Mouse (Mus musculus) liver, embryonic 14.5 days (tissue): ENCODE results near the gene Ptpn14. TPM values are rescaled to one million over a fixed set of nuclear protein-coding genes. Genes with fewer than 3 reads are reported as not detected.

Experiments used
- ATAC-seq: fragments of 200-750 bp; cut with Nextera tagmentation; 2 replicates; pipeline ENCODE4 v1.8.0; 2017; ENCODE audit warnings: moderate number of reproducible peaks, mild to moderate bottlenecking, moderate library complexity; ENCODE audit not compliant: insufficient read depth
- DNase-seq, 3 experiments: peaks; one replicate each; pipeline ENCODE4 v3.0.0-alpha.2; 2012 to 2013; ENCODE audit warnings: low read depth in 3 of 3, low spot score in 3 of 3
- H3K27ac ChIP-seq: fragments of 300-500 bp; sonication (generic); 2 replicates; pipeline ENCODE4 v1.5.1; 2014; ENCODE audit warnings: moderate library complexity, mild to moderate bottlenecking, control low read depth, inconsistent platforms
- H3K27me3 ChIP-seq: fragments of 300-500 bp; sonication (generic); 2 replicates; pipeline ENCODE4 v1.6.1; 2014; ENCODE audit warnings: mild to moderate bottlenecking, low read length, moderate library complexity; ENCODE audit not compliant: control insufficient read depth, insufficient read depth
- H3K36me3 ChIP-seq: fragments of 300-500 bp; sonication (generic); replicated peaks from 2 replicates; pipeline ENCODE4 v1.6.1; 2014; ENCODE audit warnings: low read depth; ENCODE audit not compliant: control insufficient read depth, insufficient read depth
- H3K4me1 ChIP-seq, 2 experiments: fragments of 200-500 bp in 1 of 2; fragments of 300-500 bp in 1 of 2; sonication (generic) in 1 of 2; replicated peaks; 2 replicates each; pipeline ENCODE4 v1.6.1; 2012 to 2014; ENCODE audit warnings: antibody characterized with exemption in 1 of 2, inconsistent platforms in 1 of 2, low read length in 1 of 2; ENCODE audit not compliant: control insufficient read depth in 2 of 2, insufficient read depth in 2 of 2
- H3K4me2 ChIP-seq: fragments of 300-500 bp; sonication (generic); 2 replicates; pipeline ENCODE4 v1.6.1; 2014; ENCODE audit warnings: low read depth, mild to moderate bottlenecking, control low read depth, moderate library complexity
- H3K4me3 ChIP-seq, 2 experiments: fragments of 200-500 bp in 1 of 2; fragments of 300-500 bp in 1 of 2; sonication (generic) in 1 of 2; 2 replicates each; pipeline ENCODE4 v1.5.1; 2012 to 2014; ENCODE audit warnings: low read depth in 2 of 2, low read length in 2 of 2, mild to moderate bottlenecking in 2 of 2, control low read depth in 1 of 2, inconsistent platforms in 1 of 2, moderate library complexity in 1 of 2; ENCODE audit not compliant: insufficient read depth in 1 of 2
- H3K9ac ChIP-seq: fragments of 300-500 bp; sonication (generic); replicated peaks from 2 replicates; pipeline ENCODE4 v1.6.1; 2014; ENCODE audit warnings: mild to moderate bottlenecking, control low read depth, moderate library complexity
- H3K9me3 ChIP-seq: fragments of 300-500 bp; sonication (generic); 2 replicates; pipeline ENCODE4 v1.6.1; 2016; ENCODE audit warnings: low read length, mixed read lengths; ENCODE audit not compliant: control insufficient read depth
- CTCF ChIP-seq: IDR thresholded peaks from 2 replicates; pipeline ENCODE4 v1.5.1; 2016; ENCODE audit warnings: antibody characterized with exemption, low read depth, control low read depth
- EP300 ChIP-seq: IDR thresholded peaks from 2 replicates; pipeline ENCODE4 v1.6.1; 2016; ENCODE audit warnings: antibody characterized with exemption, low read depth
- WGBS: fragments of 180-500 bp; shearing (Covaris S2); extraction: QIAGEN DNeasy Blood & Tissue Kit; methylation state at CpG from one replicate; pipeline ENCODE4 v1.1.7; 2014; ENCODE audit not compliant: insufficient replicate concordance; 5-methylcytosine and 5-hydroxymethylcytosine counted together
- polyA plus RNA-seq, 2 experiments: library from polyadenylated mRNA; depleted of rRNA in 1 of 2; stranded (reverse) in 1 of 2; unstranded in 1 of 2; fragments of >200 nt; fragmentation: Nextera tagmentation in 1 of 2; extraction: Ambion mirVana in 1 of 2; gene quantifications; 2 replicates each; pipeline versions ENCODE4 v1.2.1 to v1.2.3; 2012 to 2014

Ptpn14 gene
- polyA plus RNA-seq, 2 experiments, result 0.22 to 0.50 TPM

GRCm38 (mm10) chr1:189703591-189703990, 24.5 kb upstream of the Ptpn14 start:
- 64% methylated on average over 7 of the region's 7 CpGs for WGBS
- no peak for TF ChIP-seq EP300
- no peak for TF ChIP-seq CTCF
- no peaks in the 10 kb centered on the region for H3K27me3 ChIP-seq
- no peak overlapping the region for H3K4me3 ChIP-seq
- no peak overlapping the region for H3K9ac ChIP-seq
- no peak for ATAC-seq
- no peaks in the 10 kb centered on the region for H3K36me3 ChIP-seq
- H3K4me2 ChIP-seq, result no peak overlapping the region
- no peak overlapping the region for H3K27ac ChIP-seq
- no peak for DNase-seq
- no peaks in the 10 kb centered on the region for H3K9me3 ChIP-seq
- H3K4me1 ChIP-seq, result no peaks in the 10 kb centered on the region

GRCm38 (mm10) chr1:189706040-189706645, 21.9 kb upstream of the Ptpn14 start:
- no peak overlapping the region for H3K4me3 ChIP-seq
- DNase-seq (no peak), ATAC-seq (no peak)
- H3K36me3 ChIP-seq, result no peaks in the 10 kb centered on the region
- H3K27me3 ChIP-seq, result no peaks in the 10 kb centered on the region
- H3K4me1 ChIP-seq, result no peaks in the 10 kb centered on the region
- H3K27ac ChIP-seq, result no peak overlapping the region
- H3K9me3 ChIP-seq, result no peaks in the 10 kb centered on the region
- no peak overlapping the region for H3K9ac ChIP-seq
- no peak overlapping the region for H3K4me2 ChIP-seq
- WGBS, result 52% methylated on average over 12 of the region's 12 CpGs
- no peak for TF ChIP-seq CTCF

GRCm38 (mm10) chr1:189707014-189707413, 21.1 kb upstream of the Ptpn14 start:
- ATAC-seq (no peak), DNase-seq (no peak)
- no peaks in the 10 kb centered on the region for H3K27me3 ChIP-seq
- no peaks in the 10 kb centered on the region for H3K36me3 ChIP-seq
- no peak overlapping the region for H3K27ac ChIP-seq
- no peak overlapping the region for H3K9ac ChIP-seq
- H3K4me3 ChIP-seq, result no peak overlapping the region
- no peak overlapping the region for H3K4me2 ChIP-seq
- TF ChIP-seq CTCF (no peak), EP300 (no peak)
- no peaks in the 10 kb centered on the region for H3K9me3 ChIP-seq
- H3K4me1 ChIP-seq, result no peaks in the 10 kb centered on the region

- DNase-seq, result no peak
- H3K4me3 ChIP-seq, result no peak overlapping the region
- no peaks in the 10 kb centered on the region for H3K9me3 ChIP-seq
- no peak for ATAC-seq
- WGBS, result 41% methylated on average over 5 of the region's 5 CpGs
- no peak overlapping the region for H3K4me2 ChIP-seq
- H3K36me3 ChIP-seq, result no peaks in the 10 kb centered on the region
- H3K4me1 ChIP-seq, result no peaks in the 10 kb centered on the region
- no peak overlapping the region for H3K9ac ChIP-seq
- H3K27me3 ChIP-seq, result no peaks in the 10 kb centered on the region
- TF ChIP-seq EP300, result no peak
- TF ChIP-seq CTCF, result no peak
- no peak overlapping the region for H3K27ac ChIP-seq
These were observed 20.6 kb upstream of the Ptpn14 start for GRCm38 (mm10) chr1:189707419-189707818.

- 62% methylated on average over 8 of the region's 8 CpGs for WGBS
- H3K4me2 ChIP-seq, result no peak overlapping the region
- no peaks in the 10 kb centered on the region for H3K27me3 ChIP-seq
- H3K27ac ChIP-seq, result no peak overlapping the region
- H3K4me3 ChIP-seq, result no peak overlapping the region
- no peaks in the 10 kb centered on the region for H3K9me3 ChIP-seq
- H3K36me3 ChIP-seq, result no peaks in the 10 kb centered on the region
- TF ChIP-seq CTCF (no peak), EP300 (no peak)
- H3K4me1 ChIP-seq, result no peaks in the 10 kb centered on the region
- ATAC-seq (no peak), DNase-seq (no peak)
- H3K9ac ChIP-seq, result no peak overlapping the region
These were observed 19.1 kb upstream of the Ptpn14 start for GRCm38 (mm10) chr1:189709001-189709400.
